Mouse (Mus musculus) testis, adult 2 months (tissue): ENCODE results near the gene Tbc1d10a.

Experiments used
- CTCF ChIP-seq: fragments of 200-500 bp; IDR thresholded peaks from 2 replicates; pipeline ENCODE4 v1.5.1; 2012; ENCODE audit warnings: low read depth, mild to moderate bottlenecking, inconsistent platforms, low read length, moderate library complexity; ENCODE audit not compliant: control insufficient read depth, insufficient read depth, insufficient replicate concordance
- POLR2A ChIP-seq: fragments of 200-500 bp; IDR thresholded peaks from 2 replicates; pipeline ENCODE4 v1.6.1; 2012; ENCODE audit warnings: low read depth, mild to moderate bottlenecking, inconsistent platforms, low read length, moderate library complexity; ENCODE audit not compliant: control insufficient read depth

GRCm38 (mm10) chr11:4143281-4144062 is 43.1 kb upstream of the Tbc1d10a start:
- no peak for TF ChIP-seq CTCF
- no peak for TF ChIP-seq POLR2A
